Mouse (Mus musculus): ENCODE measurements around the gene Htr6. TPM values are rescaled to one million over a fixed set of nuclear protein-coding genes. Genes with fewer than 3 reads are reported as not detected.
A peak's percentile ranks its signal among the peaks of the same experiment; 100 is the strongest.

Gene Htr6
- total RNA-seq (2014; fragmentation: Nextera tagmentation) (not detected in 2 replicates), total RNA-seq (2017) (not detected in 2 replicates)

- no peak for ATAC-seq (replicated peaks; ENCODE audit: low FRiP score, low TSS enrichment, poor library complexity, severe bottlenecking)
Measured at GRCm38 (mm10) chr4:139075041-139075711, at the start of gene Htr6. Gene Htr6 (minus strand): TSS chr4:139075570.

- no peak for ATAC-seq (replicated peaks; ENCODE audit: low FRiP score, low TSS enrichment, poor library complexity, severe bottlenecking)
Measured at GRCm38 (mm10) chr4:139124940-139125339, 49.6 kb upstream of the Htr6 start.

GRCm38 (mm10) chr4:139122557-139122956 is 47.2 kb upstream of the Htr6 start:
- peak; percentile 51 for ATAC-seq (replicated peaks; ENCODE audit: low FRiP score, low TSS enrichment, poor library complexity, severe bottlenecking)

GRCm38 (mm10) chr4:139120998-139121397 is 45.6 kb upstream of the Htr6 start:
- no peak for ATAC-seq (replicated peaks; ENCODE audit: low FRiP score, low TSS enrichment, poor library complexity, severe bottlenecking)

- ATAC-seq (replicated peaks; ENCODE audit: low FRiP score, low TSS enrichment, poor library complexity, severe bottlenecking): no peak
Measured at GRCm38 (mm10) chr4:139120281-139120814, 45.0 kb upstream of the Htr6 start.

GRCm38 (mm10) chr4:139116356-139117063 is 41.1 kb upstream of the Htr6 start:
- peak; percentile 93 for ATAC-seq (replicated peaks; ENCODE audit: low FRiP score, low TSS enrichment, poor library complexity, severe bottlenecking)

GRCm38 (mm10) chr4:139115721-139116120 is 40.4 kb upstream of the Htr6 start:
- no peak for ATAC-seq (replicated peaks; ENCODE audit: low FRiP score, low TSS enrichment, poor library complexity, severe bottlenecking)

DNA sequence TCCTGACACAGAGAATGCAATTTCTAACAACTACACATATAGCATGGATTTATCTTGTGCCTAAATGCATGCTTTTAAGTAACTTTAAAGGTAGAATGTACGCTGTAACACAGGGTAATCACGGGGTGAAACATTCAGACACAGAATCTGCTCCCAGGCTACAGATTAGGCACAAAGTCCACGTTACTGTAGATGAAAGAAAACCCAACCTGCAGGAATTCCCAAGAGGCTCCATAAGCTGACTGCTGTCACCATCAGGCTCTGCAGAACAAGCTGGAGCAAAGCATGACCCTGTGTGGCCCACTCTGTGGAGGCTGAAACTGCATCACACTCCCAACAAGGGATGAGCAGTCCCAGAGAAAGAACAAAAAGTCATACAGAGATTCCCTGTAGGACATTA is 37.1 kb upstream of the Htr6 start:
- ATAC-seq (replicated peaks; ENCODE audit: low FRiP score, low TSS enrichment, poor library complexity, severe bottlenecking): no peak

DNA sequence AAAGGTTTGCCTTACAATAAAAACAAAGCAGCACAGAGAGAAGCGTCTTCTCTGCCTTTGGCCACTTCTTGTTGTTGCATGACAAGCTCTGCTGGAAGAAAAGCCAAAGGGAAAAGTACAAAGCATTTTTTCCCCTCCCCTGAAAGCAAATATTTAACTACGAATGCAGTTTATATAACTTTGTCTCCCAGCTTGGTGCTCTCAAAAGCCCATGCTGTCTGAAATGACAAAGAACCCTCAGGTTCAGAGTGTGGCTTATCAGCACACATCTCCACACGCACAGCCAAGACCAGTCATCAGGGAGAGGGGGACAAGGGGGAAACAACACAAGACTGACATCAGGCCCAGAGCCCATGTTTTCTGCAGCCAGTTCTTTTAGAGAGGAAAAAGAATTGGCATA is 36.1 kb upstream of the Htr6 start:
- no peak for ATAC-seq (replicated peaks; ENCODE audit: low FRiP score, low TSS enrichment, poor library complexity, severe bottlenecking)

GRCm38 (mm10) chr4:139110858-139111257 is 35.5 kb upstream of the Htr6 start:
- peak; percentile 73 for ATAC-seq (replicated peaks; ENCODE audit: low FRiP score, low TSS enrichment, poor library complexity, severe bottlenecking)

GRCm38 (mm10) chr4:139105453-139105852 is 30.1 kb upstream of the Htr6 start:
- ATAC-seq (replicated peaks; ENCODE audit: low FRiP score, low TSS enrichment, poor library complexity, severe bottlenecking): no peak

DNA sequence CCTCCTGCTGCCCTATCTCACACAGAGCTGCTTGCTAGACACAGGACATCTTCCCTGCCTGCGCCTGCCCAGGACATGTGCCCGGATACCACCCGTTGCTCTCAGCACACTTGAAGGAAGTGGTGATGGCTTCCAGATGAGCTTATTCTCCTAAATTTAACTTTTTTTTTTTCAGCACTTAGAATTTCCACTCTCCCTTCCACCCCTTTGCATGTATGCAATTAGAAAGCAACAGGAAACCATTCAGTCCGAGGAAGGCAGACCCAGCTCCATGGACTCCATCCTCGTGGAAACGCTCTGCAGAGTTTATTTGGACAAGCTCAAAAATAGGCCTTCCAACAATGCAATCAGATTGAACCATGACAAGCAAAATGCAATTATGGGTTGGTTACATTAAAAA is 26.2 kb upstream of the Htr6 start:
- ATAC-seq (replicated peaks; ENCODE audit: low FRiP score, low TSS enrichment, poor library complexity, severe bottlenecking): no peak

DNA sequence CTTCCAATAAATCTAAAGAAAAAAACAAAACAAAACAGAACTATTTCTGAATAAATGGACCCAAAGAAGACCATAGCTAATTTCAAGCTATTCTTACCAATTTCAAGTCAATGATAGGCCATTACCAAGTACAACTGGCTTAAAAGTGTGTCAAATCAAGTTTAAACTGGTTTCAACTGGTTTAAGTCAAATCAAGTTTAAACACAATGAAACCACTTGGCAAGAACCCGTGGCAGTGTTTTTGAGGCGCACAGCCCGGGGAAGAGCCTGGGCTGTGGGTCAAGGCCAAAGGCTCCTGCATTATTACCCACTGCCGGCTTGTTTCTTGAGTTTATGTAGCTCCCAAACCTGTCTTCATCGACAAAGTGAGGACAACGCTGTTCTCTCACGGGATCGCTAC is 25.0 kb upstream of the Htr6 start:
- no peak for ATAC-seq (replicated peaks; ENCODE audit: low FRiP score, low TSS enrichment, poor library complexity, severe bottlenecking)

DNA sequence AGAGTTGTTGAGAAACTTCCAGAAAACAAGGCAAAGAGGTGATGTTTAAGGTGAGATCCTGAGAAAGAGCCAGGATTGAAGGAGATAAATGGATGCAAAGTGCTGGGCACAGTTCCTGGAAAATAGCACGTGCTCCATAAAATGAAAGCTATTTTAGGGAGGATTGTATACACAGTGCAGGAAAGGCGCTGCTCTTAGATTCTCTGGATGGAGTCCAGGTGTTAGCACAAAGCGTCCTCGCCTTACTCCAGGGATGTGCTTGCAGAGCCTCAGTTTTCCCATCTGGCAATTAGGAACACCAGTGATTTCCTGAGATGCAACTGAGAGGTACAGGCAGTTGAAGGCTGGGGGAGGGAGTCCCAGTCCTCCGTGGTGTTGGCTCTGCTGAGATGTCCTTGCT is 20.8 kb upstream of the Htr6 start:
- no peak for ATAC-seq (replicated peaks; ENCODE audit: low FRiP score, low TSS enrichment, poor library complexity, severe bottlenecking)

DNA sequence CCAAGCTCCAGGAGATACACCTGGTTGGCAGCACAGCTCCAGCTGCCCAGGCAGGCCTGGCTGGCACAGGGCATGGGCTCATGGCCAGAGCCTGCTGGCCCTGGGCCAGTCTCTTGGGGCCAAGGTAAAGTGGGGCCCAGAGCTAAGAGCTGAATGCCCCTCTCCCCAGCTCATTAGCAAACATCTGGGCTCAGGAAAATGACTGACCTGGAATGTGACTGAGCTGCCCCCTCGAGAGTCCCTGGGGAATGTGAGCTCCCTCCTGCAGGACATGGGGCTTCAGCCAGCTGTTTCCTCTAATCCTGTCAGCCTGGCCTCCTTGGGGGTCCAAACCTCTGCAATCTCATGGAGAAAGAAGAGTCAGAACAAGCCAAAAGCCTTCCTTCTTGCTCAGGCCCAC is 20.0 kb upstream of the Htr6 start:
- ATAC-seq (replicated peaks; ENCODE audit: low FRiP score, low TSS enrichment, poor library complexity, severe bottlenecking): no peak

- no peak for ATAC-seq (replicated peaks; ENCODE audit: low FRiP score, low TSS enrichment, poor library complexity, severe bottlenecking)
Measured at GRCm38 (mm10) chr4:139093196-139093530, 17.8 kb upstream of the Htr6 start.

GRCm38 (mm10) chr4:139092356-139093195 is 17.2 kb upstream of the Htr6 start, which contains the start of gene Nbl1:
Gene Nbl1 (minus strand): TSS chr4:139092993.
- ATAC-seq (replicated peaks; ENCODE audit: low FRiP score, low TSS enrichment, poor library complexity, severe bottlenecking): no peak

DNA sequence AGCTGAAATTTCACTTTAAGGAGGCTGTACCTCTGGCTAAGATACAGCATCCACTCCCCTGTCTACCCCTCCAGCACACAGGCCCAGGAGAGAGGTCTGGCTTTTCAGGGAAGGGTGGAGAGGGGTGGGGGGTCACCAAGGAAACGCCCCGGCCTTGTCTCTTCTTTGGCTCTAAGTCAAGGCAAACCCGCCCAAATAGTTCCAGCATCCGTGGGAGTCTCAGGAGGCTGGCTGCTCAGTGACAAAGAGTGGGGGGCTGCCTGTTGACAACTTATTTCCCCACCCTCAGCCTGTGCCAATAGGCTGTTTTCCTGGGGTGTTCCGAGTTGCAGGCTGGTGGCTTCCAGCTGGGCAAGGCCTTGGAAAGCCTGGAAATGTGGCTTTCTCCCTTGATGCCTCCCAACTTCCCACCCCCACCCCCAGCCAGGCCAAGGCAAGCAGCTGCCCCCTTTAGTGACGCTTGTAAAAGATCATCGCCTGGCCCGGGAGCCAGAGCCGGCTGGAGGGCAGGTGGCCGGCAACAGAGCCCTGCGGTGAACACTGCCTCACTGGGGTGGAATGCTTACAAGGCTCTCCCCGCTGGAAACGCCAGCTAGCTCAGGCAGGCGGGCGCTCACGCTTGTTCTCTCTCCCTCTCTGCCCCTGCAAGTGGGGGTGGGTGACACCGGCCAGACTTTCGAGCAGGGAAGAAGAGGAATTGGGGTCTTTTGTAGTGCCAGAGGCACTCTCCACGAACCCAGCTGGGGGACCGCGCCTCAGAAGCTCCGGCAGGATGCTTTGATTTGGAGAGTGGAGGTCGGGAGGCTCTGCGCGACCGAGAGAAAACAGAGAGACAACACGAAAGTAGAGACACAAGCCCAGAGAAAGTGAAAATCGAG is 16.3 kb upstream of the Htr6 start:
- no peak for ATAC-seq (replicated peaks; ENCODE audit: low FRiP score, low TSS enrichment, poor library complexity, severe bottlenecking)

GRCm38 (mm10) chr4:139091066-139091465 is 15.7 kb upstream of the Htr6 start:
- no peak for ATAC-seq (replicated peaks; ENCODE audit: low FRiP score, low TSS enrichment, poor library complexity, severe bottlenecking)

Data from megakaryocyte-erythroid progenitor cell, adult 5-6 weeks (primary cell).